ENCODE assay signal across 11 mouse cellular contexts in the genomic region with DNA sequence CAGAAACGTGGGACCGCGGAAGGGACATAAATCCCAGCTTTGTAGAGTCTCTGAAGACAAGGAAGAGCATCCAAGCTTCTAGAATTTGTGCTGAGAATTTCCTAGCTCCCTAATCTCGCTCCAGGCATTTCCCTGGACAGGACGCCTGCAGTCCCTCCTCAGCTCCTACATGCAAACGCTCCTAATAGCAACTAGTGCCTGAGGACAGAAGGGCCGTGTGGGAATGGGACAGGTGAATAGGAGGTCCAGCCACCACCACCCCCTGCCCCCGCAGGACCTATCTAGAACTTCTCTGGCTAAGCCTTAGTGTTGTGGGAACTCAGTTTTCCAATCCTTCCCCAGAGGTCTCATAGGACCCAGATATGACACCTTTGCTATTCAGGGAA. TPM values are rescaled to one million over a fixed set of nuclear protein-coding genes. Genes with fewer than 3 reads are reported as not detected.
DNase-seq lines count a peak whose midpoint lies in the region; ATAC-seq and TF ChIP-seq lines count a peak whose summit lies in the region.
"Had no signal": no experiment of that assay in that cellular context is flagged by ENCODE, and none has a peak within 500 bp of the region (broad histone marks: within the 10 kb centered on the region; RNA-seq: fewer than 3 reads in every experiment).

No protein-coding gene starts in this region.

- no peaks in the 10 kb centered on the region for H3K36me3 ChIP-seq in heart, adult 2 months (ENCODE audit: control insufficient read depth, insufficient read depth, low read length)
- no peaks in the 10 kb centered on the region for H3K36me3 ChIP-seq in neural tube, embryonic 11.5 days (ENCODE audit: control insufficient read depth, insufficient read depth, low read length)
- H3K36me3 ChIP-seq in midbrain, embryonic 10.5 days: no peaks in the 10 kb centered on the region

- no peak for TF ChIP-seq EP300 in heart, adult 2 months (IDR thresholded peaks at IDR 0.05; ENCODE audit: insufficient read depth, low read depth, low read length)

- no peaks in the 10 kb centered on the region for H3K4me1 ChIP-seq in heart, adult 2 months (ENCODE audit: control insufficient read depth, insufficient read depth, low read length)
- H3K4me1 ChIP-seq in neural tube, embryonic 11.5 days (ENCODE audit: control insufficient read depth, insufficient read depth, low read length): peaks cover 3% of the 10 kb centered on the region; the same call in 1 of the 2 replicates
- peaks cover 12% of the 10 kb centered on the region for H3K4me1 ChIP-seq in midbrain, embryonic 10.5 days

- no peak overlapping the region for H3K4me3 ChIP-seq in heart, adult 2 months
- no peak overlapping the region for H3K4me3 ChIP-seq in neural tube, embryonic 11.5 days (ENCODE audit: low read depth, low read length)
- H3K4me3 ChIP-seq in midbrain, embryonic 10.5 days: peak overlapping the region; percentile 39; the same call in 1 of the 2 replicates

- no peaks in the 10 kb centered on the region for H3K27me3 ChIP-seq in heart, adult 2 months (ENCODE audit: control insufficient read depth, insufficient read depth, low read length)
- H3K27me3 ChIP-seq in neural tube, embryonic 11.5 days (ENCODE audit: control insufficient read depth, insufficient read depth, low read length): no peaks in the 10 kb centered on the region
- peaks cover 39% of the 10 kb centered on the region for H3K27me3 ChIP-seq in midbrain, embryonic 10.5 days (ENCODE audit: low read depth, poor library complexity, severe bottlenecking)

- no peak for TF ChIP-seq CTCF in heart, adult 2 months (IDR thresholded peaks at IDR 0.05)

- WGBS in heart, adult 2 months: 17% methylated on average over 8 of the region's 8 CpGs
- 31% methylated on average over 8 of the region's 8 CpGs for WGBS in neural tube, embryonic 11.5 days
- WGBS in midbrain, embryonic 10.5 days: 33% methylated on average over 8 of the region's 8 CpGs

- no peak for ATAC-seq in neural tube, embryonic 11.5 days (ENCODE audit: insufficient read depth, low FRiP score, low TSS enrichment)

- H3K9ac ChIP-seq in heart, adult 2 months (ENCODE audit: low read depth, low read length): no peak overlapping the region
- peak overlapping the region; percentile 47 for H3K9ac ChIP-seq in neural tube, embryonic 11.5 days (ENCODE audit: low read length)

- H3K4me2 ChIP-seq in neural tube, embryonic 11.5 days (ENCODE audit: low read depth): peak overlapping the region; percentile 30

- no peaks in the 10 kb centered on the region for H3K79me2 ChIP-seq in heart, adult 2 months (replicated peaks; ENCODE audit: control insufficient read depth, insufficient read depth, low read length)

- TF ChIP-seq POLR2A in heart, adult 2 months (IDR thresholded peaks at IDR 0.05; ENCODE audit: insufficient read depth, low read depth, low read length): no peak

- DNase-seq in heart, adult 2 months: no peak
- no peak for DNase-seq in heart, postnatal 25 days (ENCODE audit: low spot score)
- no peak for DNase-seq in neural tube, embryonic 11.5 days (ENCODE audit: low spot score)
- no peak for DNase-seq in neural tube, embryonic 10.5 days (ENCODE audit: extremely low spot score, low spot score)
- DNase-seq in midbrain, embryonic 10.5 days (ENCODE audit: low spot score): no peak
- no peak for DNase-seq in frontal cortex, adult 2 months (ENCODE audit: extremely low spot score in 1 of 2, low spot score in 1 of 2)
- DNase-seq in adrenal gland, adult 18-20 months (ENCODE audit: low spot score in 2 of 2): no peak
- DNase-seq in urinary bladder, postnatal 4 days (ENCODE audit: low spot score in 2 of 2): no peak
- DNase-seq: spleen, adult 18-20 months had no signal

- intact Hi-C loops in heart, adult 2 months (cut with DNase I): no loop called here
- intact Hi-C loops in heart, postnatal 25 days (cut with DNase I): no loop called here

- H3K27ac ChIP-seq in heart, adult 2 months: 0 out of 2 replicates have a peak overlapping the region, but pooled peaks have one; percentile 12
- H3K27ac ChIP-seq in neural tube, embryonic 11.5 days (ENCODE audit: low read depth, low read length): no peak overlapping the region
- H3K27ac ChIP-seq in midbrain, embryonic 10.5 days (replicated peaks): no peak overlapping the region

- no peaks in the 10 kb centered on the region for H3K9me3 ChIP-seq in neural tube, embryonic 11.5 days (ENCODE audit: control insufficient read depth, low read length)
- H3K9me3 ChIP-seq in midbrain, embryonic 10.5 days (replicated peaks): no peaks in the 10 kb centered on the region

RNA-seq across cellular contexts. Expression of gene Ubl4b, which starts 17.4 kb away (rescaled TPM):
- not detected for total RNA-seq in heart, adult 2 months (2021)
- polyA plus RNA-seq in heart, adult 2 months (2012; rRNA removed): 0.12 TPM in 1 of 2 replicates, not detected in the other
- total RNA-seq in heart, postnatal 25 days (2021): not detected
- polyA plus RNA-seq in neural tube, embryonic 11.5 days (2014; fragmentation: Nextera tagmentation; extraction: Ambion mirVana): not detected in 2 replicates
- 0.12 TPM in 1 of 2 replicates, not detected in the other for polyA plus RNA-seq in midbrain, embryonic 10.5 days (2016; fragmentation: Nextera tagmentation; extraction: Ambion mirVana)
- 0.13 and 0.26 TPM in 2 replicates for polyA plus RNA-seq in frontal cortex, adult 2 months (2012; rRNA removed)
- not detected for total RNA-seq in adrenal gland, adult 18-20 months (2021)
- total RNA-seq: gastrocnemius, adult 18-20 months; left cerebral cortex, postnatal 10 days had no signal

RNA-seq across cellular contexts. Expression of gene Slc6a17, which starts 19.7 kb away (rescaled TPM):
- 1 to 10 TPM; 2.1 to 2.8 TPM for total RNA-seq in heart, adult 2 months (2021)
- polyA plus RNA-seq in heart, adult 2 months (2012; rRNA removed): 2.3 and 3.9 TPM in 2 replicates
- total RNA-seq in heart, postnatal 25 days (2021): 1 to 10 TPM; 1.5 to 2.4 TPM
- polyA plus RNA-seq in neural tube, embryonic 11.5 days (2014; fragmentation: Nextera tagmentation; extraction: Ambion mirVana): 2.6 and 3.6 TPM in 2 replicates
- 1.4 and 1.6 TPM in 2 replicates for polyA plus RNA-seq in midbrain, embryonic 10.5 days (2016; fragmentation: Nextera tagmentation; extraction: Ambion mirVana)
- 182 and 214 TPM in 2 replicates for polyA plus RNA-seq in frontal cortex, adult 2 months (2012; rRNA removed)
- 10 to 100 TPM in 1 of 2 experiments, 1 to 10 TPM in 1; 6.4 to 14.9 TPM for total RNA-seq in adrenal gland, adult 18-20 months (2021)

RNA-seq across cellular contexts. Expression of gene Alx3, which starts 57.3 kb away (rescaled TPM):
- total RNA-seq in heart, adult 2 months (2021): not detected
- not detected in 2 replicates for polyA plus RNA-seq in heart, adult 2 months (2012; rRNA removed)
- not detected for total RNA-seq in heart, postnatal 25 days (2021)
- polyA plus RNA-seq in neural tube, embryonic 11.5 days (2014; fragmentation: Nextera tagmentation; extraction: Ambion mirVana): 0.88 and 1.5 TPM in 2 replicates
- polyA plus RNA-seq in midbrain, embryonic 10.5 days (2016; fragmentation: Nextera tagmentation; extraction: Ambion mirVana): 4.9 and 6.7 TPM in 2 replicates
- polyA plus RNA-seq in frontal cortex, adult 2 months (2012; rRNA removed): 8.1 and 8.6 TPM in 2 replicates
- total RNA-seq in adrenal gland, adult 18-20 months (2021): not detected
- total RNA-seq: gastrocnemius, adult 18-20 months had no signal

Comparison
In these comparisons a context has a peak if more than half of its experiments do, and no peak if none do; other contexts are left out.
1. RNA of gene Slc6a17, which starts 19.7 kb away (polyA plus RNA-seq): 182 to 214 TPM in frontal cortex, adult 2 months; 2.6 to 3.6 TPM in neural tube, embryonic 11.5 days, 2.3 to 3.9 TPM in heart, adult 2 months and 1.4 to 1.6 TPM in midbrain, embryonic 10.5 days; every median in the first group is over 10 times any median in the second.